Mouse (Mus musculus) left cerebral cortex, postnatal 14 days (tissue): ENCODE measurements around the gene Hsd11b1. TPM values are rescaled to one million over a fixed set of nuclear protein-coding genes. Genes with fewer than 3 reads are reported as not detected.

Experiments
- DNase-seq, 2 experiments: peaks; one replicate each; pipeline ENCODE4 v3.0.0; 2021 to 2022; ENCODE audit warnings: low spot score in 2 of 2, mixed read lengths in 1 of 2
- intact Hi-C: fragments of 180-260 bp; cut with DNase I; formaldehyde crosslinking; loops from one replicate; pipeline ENCODE4 v1.15.1; 2025
- total RNA-seq, 2 experiments: library from RNA; stranded (reverse); gene quantifications; 2 replicates each; pipeline ENCODE4 v1.2.3; 2021

Hsd11b1 gene
- total RNA-seq, 2 experiments from 2014 or later, result 24.2 to 31.1 TPM

- intact Hi-C loops, result no loop called here
- no peak for DNase-seq
Observed at GRCm38 (mm10) chr1:193220408-193220807, 43.5 kb downstream of the Hsd11b1 start.

GRCm38 (mm10) chr1:193216000-193216399 lies 47.9 kb downstream of the Hsd11b1 start:
- DNase-seq, result no peak

GRCm38 (mm10) chr1:193214053-193214452 lies 49.8 kb downstream of the Hsd11b1 start:
- intact Hi-C loops, result no loop called here

More at GRCm38 (mm10) chr1:193216000-193216399, 47.9 kb downstream of the Hsd11b1 start:
- intact Hi-C loops, result no loop called here

GRCm38 (mm10) chr1:193211371-193211770 lies 52.5 kb downstream of the Hsd11b1 start:
- intact Hi-C loops, result no loop called here
- DNase-seq, result no peak

More at GRCm38 (mm10) chr1:193214053-193214452, 49.8 kb downstream of the Hsd11b1 start:
- DNase-seq, result no peak

GRCm38 (mm10) chr1:193208178-193208577 lies 55.7 kb downstream of the Hsd11b1 start:
- intact Hi-C loops, result loop anchor here (5.0 kb wide), 3 partner anchors 44 to 174 kb away; no protein-coding TSS in a partner anchor
- DNase-seq, result peak; percentile 44 to 72

GRCm38 (mm10) chr1:193207503-193207902 lies 56.4 kb downstream of the Hsd11b1 start, which contains the start of gene Lamb3:
Lamb3 (plus strand) TSS chr1:193207699.
- intact Hi-C loops, result loop anchor here (5.0 kb wide), 3 partner anchors 45 to 175 kb away; no protein-coding TSS in a partner anchor
- no peak for DNase-seq

- DNase-seq, result no peak
- intact Hi-C loops, result loop anchor here (5.0 kb wide), 3 partner anchors 47 to 177 kb away; no protein-coding TSS in a partner anchor
Observed at GRCm38 (mm10) chr1:193205431-193205830, 58.4 kb downstream of the Hsd11b1 start.

- no peak for DNase-seq
- intact Hi-C loops, result no loop called here
Observed at GRCm38 (mm10) chr1:193203821-193204220, 60.1 kb downstream of the Hsd11b1 start.

- intact Hi-C loops, result no loop called here
- peak in 1 of 2 experiments; percentile 13 for DNase-seq
Observed at GRCm38 (mm10) chr1:193201383-193201778, 62.5 kb downstream of the Hsd11b1 start, which contains the start of gene Traf3ip3. Traf3ip3 (minus strand) TSS chr1:193201703.

- DNase-seq, result no peak
- intact Hi-C loops, result no loop called here
Observed at GRCm38 (mm10) chr1:193200640-193201382, 63.1 kb downstream of the Hsd11b1 start.

- no peak for DNase-seq
- intact Hi-C loops, result no loop called here
Observed at GRCm38 (mm10) chr1:193198312-193198711, 65.6 kb downstream of the Hsd11b1 start.

GRCm38 (mm10) chr1:193197494-193198205 lies 66.2 kb downstream of the Hsd11b1 start:
- intact Hi-C loops, result no loop called here
- no peak for DNase-seq

GRCm38 (mm10) chr1:193195169-193195810 lies 68.6 kb downstream of the Hsd11b1 start:
- no peak for DNase-seq
- intact Hi-C loops, result no loop called here

GRCm38 (mm10) chr1:193194416-193195140 lies 69.3 kb downstream of the Hsd11b1 start:
- no peak for DNase-seq
- intact Hi-C loops, result no loop called here

GRCm38 (mm10) chr1:193191675-193192283 lies 72.1 kb downstream of the Hsd11b1 start:
- peak in 1 of 2 experiments; percentile 19 for DNase-seq
- intact Hi-C loops, result no loop called here

- intact Hi-C loops, result no loop called here
- DNase-seq, result no peak
Observed at GRCm38 (mm10) chr1:193189771-193190170, 74.1 kb downstream of the Hsd11b1 start.

- intact Hi-C loops, result no loop called here
- DNase-seq, result peak; percentile 30 to 31
Observed at GRCm38 (mm10) chr1:193189151-193189621, 74.7 kb downstream of the Hsd11b1 start.

- no peak for DNase-seq
- intact Hi-C loops, result no loop called here
Observed at GRCm38 (mm10) chr1:193188257-193188656, 75.6 kb downstream of the Hsd11b1 start.

- DNase-seq, result no peak
- intact Hi-C loops, result no loop called here
Observed at GRCm38 (mm10) chr1:193181104-193181503, 82.8 kb downstream of the Hsd11b1 start.
